Mouse (Mus musculus) lung, postnatal 0 days (tissue): Measurements from ENCODE around the gene Ube2e3. TPM values are rescaled to one million over a fixed set of nuclear protein-coding genes. Genes with fewer than 3 reads are reported as not detected.

Experiments used
- ATAC-seq: fragments of 200-750 bp; cut with Nextera tagmentation; 2 replicates; pipeline ENCODE4 v1.8.0; 2017; ENCODE audit warnings: moderate library complexity
- DNase-seq: peaks from one replicate; pipeline ENCODE4 v3.0.0-alpha.2; 2016; ENCODE audit warnings: low spot score
- H3K27ac ChIP-seq: fragments of 300-500 bp; sonication (generic); 2 replicates; pipeline ENCODE4 v1.5.1; 2014; ENCODE audit warnings: antibody characterized with exemption, mild to moderate bottlenecking, low read length, mixed read lengths
- H3K27me3 ChIP-seq: fragments of 300-500 bp; sonication (generic); replicated peaks from 2 replicates; pipeline ENCODE4 v1.6.1; 2014; ENCODE audit warnings: low read length, mixed read lengths; ENCODE audit not compliant: insufficient read depth
- H3K36me3 ChIP-seq: fragments of 300-500 bp; sonication (generic); 2 replicates; pipeline ENCODE4 v1.6.1; 2014; ENCODE audit warnings: low read length, mixed read lengths; ENCODE audit not compliant: insufficient read depth
- H3K4me1 ChIP-seq: fragments of 300-500 bp; sonication (generic); 2 replicates; pipeline ENCODE4 v1.6.1; 2014; ENCODE audit warnings: antibody characterized with exemption, low read depth, low read length, mixed read lengths; ENCODE audit not compliant: insufficient read depth
- H3K4me2 ChIP-seq: fragments of 300-500 bp; sonication (generic); replicated peaks from 2 replicates; pipeline ENCODE4 v1.6.1; 2014; ENCODE audit warnings: low read depth, mild to moderate bottlenecking, low read length, moderate library complexity, mixed read lengths
- H3K4me3 ChIP-seq: fragments of 300-500 bp; sonication (generic); 2 replicates; pipeline ENCODE4 v1.5.1; 2014; ENCODE audit warnings: low read depth, low read length
- H3K9ac ChIP-seq: fragments of 300-500 bp; sonication (generic); replicated peaks from 2 replicates; pipeline ENCODE4 v1.6.1; 2014; ENCODE audit warnings: low read depth, mild to moderate bottlenecking
- H3K9me3 ChIP-seq: fragments of 300-500 bp; sonication (generic); 2 replicates; pipeline ENCODE4 v1.6.1; 2016; ENCODE audit warnings: low read length, mixed read lengths
- CTCF ChIP-seq: IDR thresholded peaks from 2 replicates; pipeline ENCODE4 v1.5.1; 2016; ENCODE audit warnings: antibody characterized with exemption, mild to moderate bottlenecking
- EP300 ChIP-seq: IDR thresholded peaks from 2 replicates; pipeline ENCODE4 v1.6.1; 2016; ENCODE audit warnings: antibody characterized with exemption, mild to moderate bottlenecking, control low read depth
- WGBS: fragments of 180-500 bp; shearing (Covaris S2); extraction: QIAGEN DNeasy Blood & Tissue Kit; methylation state at CpG from one replicate; pipeline ENCODE4 v1.1.7; 2014; 5-methylcytosine and 5-hydroxymethylcytosine counted together
- polyA plus RNA-seq: library from polyadenylated mRNA; unstranded; fragments of >200 nt; fragmentation: Nextera tagmentation; extraction: Ambion mirVana; gene quantifications from 2 replicates; pipeline ENCODE4 v1.2.1, GENCODE M21; 2015

Gene Ube2e3
- polyA plus RNA-seq, 1 experiment from 2014 or later = 94.7 TPM

DNA sequence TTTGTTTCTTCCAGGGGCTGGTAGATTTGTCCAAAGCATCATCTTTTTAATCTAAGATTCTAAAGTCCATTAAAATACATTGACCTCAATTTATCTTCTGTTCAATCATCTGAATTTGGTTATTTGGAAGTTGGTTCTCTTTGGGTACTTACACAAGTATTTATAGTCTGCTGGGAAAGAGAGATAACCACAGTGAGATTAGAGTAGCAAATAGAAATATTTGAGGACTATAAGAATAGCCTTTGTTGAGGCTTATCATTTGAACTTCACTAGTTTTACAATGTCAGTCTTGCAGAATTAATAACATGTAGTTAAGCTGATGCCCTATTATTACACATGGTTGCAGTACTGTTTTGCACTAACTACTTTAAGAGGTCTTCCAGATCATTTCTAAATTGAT lies 43.6 kb downstream of the Ube2e3 start:
- Histone ChIP-seq H3K4me3 (no peak overlapping the region), H3K36me3 (no peaks in the 10 kb centered on the region), H3K9me3 (no peaks in the 10 kb centered on the region), H3K27ac (no peak overlapping the region), H3K9ac (no peak overlapping the region), H3K27me3 (no peaks in the 10 kb centered on the region), H3K4me2 (no peak overlapping the region), H3K4me1 (no peaks in the 10 kb centered on the region)
- no peak for TF ChIP-seq CTCF
- no peak for TF ChIP-seq EP300
- ATAC-seq (no peak), DNase-seq (no peak)

DNA sequence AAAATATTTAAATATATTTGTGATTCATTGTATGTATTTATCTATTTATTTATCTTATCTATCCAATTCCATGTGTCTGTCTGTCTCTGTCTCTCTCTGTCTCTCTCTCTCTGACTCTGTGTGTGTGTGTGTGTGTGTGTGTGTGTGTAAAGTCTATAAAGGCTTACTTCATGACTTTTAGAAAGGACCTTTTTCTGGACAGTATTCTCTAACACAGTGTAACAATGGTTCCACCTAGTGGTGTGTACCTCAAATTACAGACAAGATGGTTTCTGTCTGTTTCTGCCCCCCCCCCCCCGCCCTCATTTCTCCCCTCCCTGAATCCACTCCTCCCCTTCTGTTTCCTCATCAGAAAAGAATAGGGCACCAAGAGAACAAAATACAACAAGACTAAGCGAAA lies 46.9 kb downstream of the Ube2e3 start:
- Histone ChIP-seq H3K36me3 (no peaks in the 10 kb centered on the region), H3K27ac (no peak overlapping the region), H3K9ac (no peak overlapping the region), H3K4me2 (no peak overlapping the region), H3K9me3 (no peaks in the 10 kb centered on the region), H3K27me3 (no peaks in the 10 kb centered on the region), H3K4me1 (no peaks in the 10 kb centered on the region), H3K4me3 (no peak overlapping the region)
- DNase-seq = peak; percentile 41
- TF ChIP-seq CTCF (peak; percentile 58), EP300 (no peak)
- ATAC-seq = no peak
- WGBS = 100% methylated on average over 1 of the region's 2 CpGs

DNA sequence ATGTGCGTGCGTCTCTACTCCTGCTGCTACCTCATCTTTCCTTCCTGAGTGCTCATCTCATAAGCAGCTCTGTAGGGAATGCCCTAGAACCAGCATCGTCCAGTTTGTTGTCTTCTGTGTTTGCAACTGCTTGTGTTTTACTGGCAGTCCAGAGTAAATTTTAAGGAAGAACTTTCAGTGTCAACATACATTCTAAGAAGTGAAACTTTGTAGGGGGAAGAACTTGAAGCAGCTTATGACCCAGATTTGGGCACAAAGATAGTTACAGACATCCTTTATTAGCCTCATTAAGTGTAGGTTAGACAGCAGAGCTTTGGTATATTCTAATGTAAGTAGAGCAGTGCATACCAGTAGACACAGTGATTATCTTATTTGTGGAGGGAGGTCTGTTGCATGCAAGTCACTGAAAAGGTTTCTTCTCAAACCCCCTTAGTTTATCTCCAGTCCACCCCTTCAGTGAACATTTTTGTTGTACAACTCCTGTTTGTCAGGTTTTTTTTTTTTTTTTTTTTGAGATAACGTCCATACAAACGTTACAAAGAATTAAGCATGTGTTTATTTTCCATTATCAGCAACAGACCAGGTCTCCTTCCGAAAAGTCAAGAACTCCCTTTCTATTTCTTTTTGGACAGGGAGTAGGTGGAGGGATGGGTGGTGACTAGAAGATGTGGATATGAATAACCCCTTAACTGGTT lies 55.2 kb downstream of the Ube2e3 start:
- TF ChIP-seq EP300 = no peak
- TF ChIP-seq CTCF = no peak
- H3K27me3 ChIP-seq = no peaks in the 10 kb centered on the region
- no peak overlapping the region for H3K27ac ChIP-seq
- 75% methylated on average over 6 of the region's 6 CpGs for WGBS
- DNase-seq = no peak
- no peak for ATAC-seq
- H3K4me2 ChIP-seq = no peak overlapping the region
- H3K9me3 ChIP-seq = no peaks in the 10 kb centered on the region
- H3K36me3 ChIP-seq = no peaks in the 10 kb centered on the region
- H3K4me1 ChIP-seq = no peaks in the 10 kb centered on the region; the same call in 1 of the 2 replicates
- H3K9ac ChIP-seq = no peak overlapping the region
- H3K4me3 ChIP-seq = no peak overlapping the region

DNA sequence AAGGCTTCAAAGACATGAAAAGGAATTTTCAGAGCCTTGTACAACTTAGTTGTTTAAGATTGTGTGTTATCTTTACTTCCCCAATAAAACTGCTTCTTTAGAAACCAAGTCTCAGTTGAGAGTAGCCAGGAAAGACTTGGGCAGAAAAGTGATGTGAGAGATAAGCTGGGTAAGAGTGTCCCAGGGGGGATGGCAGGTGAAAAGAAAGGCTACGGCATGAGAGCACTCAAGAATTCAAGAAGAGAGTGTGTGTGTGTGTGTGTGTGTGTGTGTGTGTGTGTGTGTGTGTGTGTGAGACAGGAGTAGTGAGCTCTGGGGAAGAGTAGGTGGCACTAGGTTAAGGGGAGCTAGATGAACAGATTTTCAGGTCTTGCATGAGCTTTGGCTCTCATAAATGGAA lies 57.9 kb downstream of the Ube2e3 start:
- no peaks in the 10 kb centered on the region for H3K36me3 ChIP-seq
- no peak overlapping the region for H3K4me2 ChIP-seq
- H3K9ac ChIP-seq = no peak overlapping the region
- H3K9me3 ChIP-seq = no peaks in the 10 kb centered on the region
- H3K27ac ChIP-seq = no peak overlapping the region
- ATAC-seq = no peak
- H3K27me3 ChIP-seq = no peaks in the 10 kb centered on the region
- 56% methylated on average over 1 of the region's 1 CpGs for WGBS
- DNase-seq = no peak
- TF ChIP-seq EP300 (no peak), CTCF (no peak)
- no peaks in the 10 kb centered on the region; the same call in 1 of the 2 replicates for H3K4me1 ChIP-seq
- H3K4me3 ChIP-seq = no peak overlapping the region

DNA sequence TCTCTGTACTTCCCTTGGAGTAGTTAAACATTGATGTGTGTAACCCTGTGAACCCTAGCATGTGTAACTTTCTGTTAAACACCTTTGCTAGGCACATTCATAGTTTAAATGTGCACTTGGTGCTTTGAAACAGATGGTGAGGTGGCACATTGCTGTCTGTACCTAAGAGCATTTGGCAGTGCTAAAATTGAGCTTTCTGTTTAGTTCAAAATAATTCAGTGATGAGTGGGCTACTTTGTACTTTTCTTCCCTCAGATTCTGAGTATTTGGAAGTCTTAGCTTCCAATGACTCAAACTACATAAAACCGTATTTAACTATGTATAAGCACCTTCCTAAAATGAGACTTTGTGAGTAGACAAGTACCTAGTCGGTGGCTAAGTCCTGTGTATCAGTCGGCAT lies 59.7 kb downstream of the Ube2e3 start:
- H3K27me3 ChIP-seq = no peaks in the 10 kb centered on the region
- DNase-seq (no peak), ATAC-seq (no peak)
- H3K9me3 ChIP-seq = no peaks in the 10 kb centered on the region
- H3K4me2 ChIP-seq = no peak overlapping the region
- no peak overlapping the region for H3K4me3 ChIP-seq
- no peak overlapping the region for H3K9ac ChIP-seq
- WGBS = 50% methylated on average over 3 of the region's 3 CpGs
- H3K4me1 ChIP-seq = no peaks in the 10 kb centered on the region; the same call in 1 of the 2 replicates
- no peak for TF ChIP-seq CTCF
- no peaks in the 10 kb centered on the region for H3K36me3 ChIP-seq
- H3K27ac ChIP-seq = no peak overlapping the region

DNA sequence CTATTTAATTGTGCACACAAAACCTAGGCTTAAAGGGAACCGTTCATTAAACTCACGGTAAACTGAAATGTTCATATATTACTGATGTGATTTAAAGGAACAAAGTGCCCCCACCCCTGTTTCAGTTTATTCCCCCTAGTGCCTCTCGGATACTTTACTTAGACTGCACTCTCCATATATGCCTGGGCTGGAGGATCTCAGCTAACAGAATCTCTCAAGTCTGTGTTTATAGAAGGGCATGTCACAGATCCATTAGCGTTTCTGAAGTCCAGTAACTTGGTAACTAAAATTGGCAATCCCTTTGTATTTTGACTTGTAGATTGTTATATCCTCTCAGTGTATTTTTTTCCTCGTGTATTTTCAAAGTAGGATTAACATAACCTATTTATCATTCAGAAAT lies 60.2 kb downstream of the Ube2e3 start:
- no peak overlapping the region for H3K9ac ChIP-seq
- TF ChIP-seq CTCF (no peak), EP300 (no peak)
- WGBS = 41% methylated on average over 5 of the region's 5 CpGs

DNA sequence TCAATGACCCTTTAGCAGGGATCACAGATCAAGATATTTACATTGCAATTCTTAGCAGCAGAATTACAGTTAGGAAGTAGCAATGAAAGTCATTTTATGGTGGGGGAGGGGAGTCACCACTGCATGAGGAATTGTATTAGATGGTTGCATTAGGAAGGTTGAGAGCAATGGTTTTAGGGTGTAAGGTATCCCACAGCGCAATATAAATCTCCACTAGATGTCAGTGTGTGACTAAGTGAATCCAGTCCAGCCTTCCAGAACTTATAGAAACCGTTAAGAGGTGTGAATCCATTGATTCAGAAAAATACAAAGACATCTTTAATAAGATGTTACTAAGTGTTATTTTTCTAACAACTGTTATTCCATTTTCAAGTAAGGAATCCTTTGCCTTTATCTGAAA lies 63.4 kb downstream of the Ube2e3 start:
- ATAC-seq (no peak), DNase-seq (no peak)
- WGBS = 35% methylated on average over 2 of the region's 2 CpGs
- Histone ChIP-seq H3K36me3 (no peaks in the 10 kb centered on the region), H3K9ac (no peak overlapping the region), H3K4me3 (no peak overlapping the region), H3K4me1 (no peaks in the 10 kb centered on the region), H3K27me3 (no peaks in the 10 kb centered on the region), H3K9me3 (no peaks in the 10 kb centered on the region), H3K4me2 (no peak overlapping the region), H3K27ac (no peak overlapping the region)
- TF ChIP-seq CTCF (peak; percentile 59), EP300 (no peak)

More for the DNA sequence above, 60.2 kb downstream of the Ube2e3 start:
- no peak overlapping the region for H3K27ac ChIP-seq
- H3K36me3 ChIP-seq = no peaks in the 10 kb centered on the region
- H3K4me1 ChIP-seq = no peaks in the 10 kb centered on the region; the same call in 1 of the 2 replicates
- no peak for ATAC-seq
- DNase-seq = no peak
- H3K4me3 ChIP-seq = no peak overlapping the region
- H3K9me3 ChIP-seq = no peaks in the 10 kb centered on the region
- no peaks in the 10 kb centered on the region for H3K27me3 ChIP-seq
- no peak overlapping the region for H3K4me2 ChIP-seq
